Mouse (Mus musculus): ENCODE data around the gene Sh3rf3.

Gene Sh3rf3

GRCm38 (mm10) chr10:58854548-58855198 lies 41.5 kb downstream of the Sh3rf3 start:
- DNase-seq (ENCODE audit: low read depth, low spot score): no peak

GRCm38 (mm10) chr10:58855199-58855751 lies 42.1 kb downstream of the Sh3rf3 start:
- no peak for DNase-seq (ENCODE audit: low read depth, low spot score)

- DNase-seq (ENCODE audit: low read depth, low spot score): no peak
Observed at GRCm38 (mm10) chr10:58855814-58856213, 42.7 kb downstream of the Sh3rf3 start.

- DNase-seq (ENCODE audit: low read depth, low spot score): no peak
Observed at GRCm38 (mm10) chr10:58856742-58857141, 43.6 kb downstream of the Sh3rf3 start.

GRCm38 (mm10) chr10:58864735-58865134 lies 51.6 kb downstream of the Sh3rf3 start:
- DNase-seq (ENCODE audit: low read depth, low spot score): no peak

- no peak for DNase-seq (ENCODE audit: low read depth, low spot score)
Observed at GRCm38 (mm10) chr10:58867536-58867935, 54.4 kb downstream of the Sh3rf3 start.

- no peak for DNase-seq (ENCODE audit: low read depth, low spot score)
Observed at GRCm38 (mm10) chr10:58869836-58870235, 56.7 kb downstream of the Sh3rf3 start.

- DNase-seq (ENCODE audit: low read depth, low spot score): no peak
Observed at GRCm38 (mm10) chr10:58871149-58871820, 58.1 kb downstream of the Sh3rf3 start.

GRCm38 (mm10) chr10:58871821-58872577 lies 58.8 kb downstream of the Sh3rf3 start:
- DNase-seq (ENCODE audit: low read depth, low spot score): no peak

- DNase-seq (ENCODE audit: low read depth, low spot score): no peak
Observed at GRCm38 (mm10) chr10:58877835-58878234, 64.7 kb downstream of the Sh3rf3 start.

GRCm38 (mm10) chr10:58878636-58879035 lies 65.5 kb downstream of the Sh3rf3 start:
- no peak for DNase-seq (ENCODE audit: low read depth, low spot score)

- DNase-seq (ENCODE audit: low read depth, low spot score): no peak
Observed at GRCm38 (mm10) chr10:58882741-58883140, 69.6 kb downstream of the Sh3rf3 start.

GRCm38 (mm10) chr10:58885351-58885750 lies 72.2 kb downstream of the Sh3rf3 start:
- DNase-seq (ENCODE audit: low read depth, low spot score): no peak

GRCm38 (mm10) chr10:58885816-58886215 lies 72.7 kb downstream of the Sh3rf3 start:
- DNase-seq (ENCODE audit: low read depth, low spot score): no peak

GRCm38 (mm10) chr10:58890671-58891439 lies 77.7 kb downstream of the Sh3rf3 start:
- DNase-seq (ENCODE audit: low read depth, low spot score): no peak

- no peak for DNase-seq (ENCODE audit: low read depth, low spot score)
Observed at GRCm38 (mm10) chr10:58895431-58895830, 82.3 kb downstream of the Sh3rf3 start.

- no peak for DNase-seq (ENCODE audit: low read depth, low spot score)
Observed at GRCm38 (mm10) chr10:58897009-58897543, 83.9 kb downstream of the Sh3rf3 start.

- no peak for DNase-seq (ENCODE audit: low read depth, low spot score)
Observed at GRCm38 (mm10) chr10:58905253-58905652, 92.1 kb downstream of the Sh3rf3 start.

GRCm38 (mm10) chr10:58907001-58907443 lies 93.9 kb downstream of the Sh3rf3 start:
- DNase-seq (ENCODE audit: low read depth, low spot score): no peak

GRCm38 (mm10) chr10:58908451-58908850 lies 95.3 kb downstream of the Sh3rf3 start:
- DNase-seq (ENCODE audit: low read depth, low spot score): no peak

Measured in mesoderm, embryonic 11.5 days (tissue).